Mouse (Mus musculus) C2C12 (cell line): ENCODE data around the gene Snx29. TPM values are rescaled to one million over a fixed set of nuclear protein-coding genes. Genes with fewer than 3 reads are reported as not detected.

Experiments used
- H3K27me3 ChIP-seq: one replicate; pipeline ENCODE4 v1.6.1; 2011; ENCODE audit not compliant: control insufficient read depth, insufficient read depth, insufficient read length
- H3K36me3 ChIP-seq: one replicate; pipeline ENCODE4 v1.6.1; 2011; ENCODE audit not compliant: control insufficient read depth, insufficient read depth
- H3K4me3 ChIP-seq: one replicate; pipeline ENCODE4 v1.5.1; 2011; ENCODE audit warnings: mild to moderate bottlenecking, control low read depth; ENCODE audit not compliant: poor library complexity, insufficient read depth, severe bottlenecking
- H3K79me2 ChIP-seq: one replicate; pipeline ENCODE4 v1.6.1; 2011; ENCODE audit not compliant: control insufficient read depth, insufficient read depth
- H3K79me3 ChIP-seq: one replicate; pipeline ENCODE4 v1.6.1; 2011; ENCODE audit warnings: low read depth, control low read depth
- H3ac ChIP-seq: one replicate; pipeline ENCODE3; 2011; ENCODE audit warnings: low read depth; ENCODE audit not compliant: control insufficient read depth, insufficient read length
- CEBPB ChIP-seq: IDR thresholded peaks from one replicate; pipeline ENCODE4 v1.6.1; 2011; ENCODE audit warnings: low read depth, mild to moderate bottlenecking, control low read depth, moderate library complexity
- CTCF ChIP-seq: IDR thresholded peaks from one replicate; pipeline ENCODE4 v1.5.1; 2011; ENCODE audit not compliant: control insufficient read depth, insufficient read depth, insufficient read length
- FOSL1 ChIP-seq: IDR thresholded peaks from one replicate; pipeline ENCODE4 v1.8.0; 2011; ENCODE audit warnings: mild to moderate bottlenecking, low read length; ENCODE audit not compliant: poor library complexity, insufficient read depth, severe bottlenecking
- MAX ChIP-seq: IDR thresholded peaks from one replicate; pipeline ENCODE4 v1.6.1; 2011; ENCODE audit warnings: mild to moderate bottlenecking, control low read depth
- MYOD1 ChIP-seq: IDR thresholded peaks from one replicate; pipeline ENCODE4 v1.6.1; 2011; ENCODE audit warnings: low read depth; ENCODE audit not compliant: control insufficient read depth, insufficient read length
- MYOG ChIP-seq: IDR thresholded peaks from one replicate; pipeline ENCODE4 v1.6.1; 2011; ENCODE audit not compliant: control insufficient read depth, insufficient read length; ENCODE audit errors: extremely low read depth
- USF1 ChIP-seq: IDR thresholded peaks from one replicate; pipeline ENCODE4 v1.6.1; 2011; ENCODE audit warnings: low read depth, mild to moderate bottlenecking, control low read depth, moderate library complexity
- polyA plus RNA-seq: library from polyadenylated mRNA; unstranded; fragments of >200 nt; fragmentation: generic; extraction: Trizol; gene quantifications from one replicate; pipeline ENCODE4 v1.2.1, GENCODE M21; 2012; ENCODE audit warnings: missing spikeins

The Snx29 gene
- polyA plus RNA-seq, 1 experiment: 0.62 TPM

- no peak overlapping the region for H3ac ChIP-seq
- H3K79me3 ChIP-seq: no peaks in the 10 kb centered on the region
- no peaks in the 10 kb centered on the region for H3K36me3 ChIP-seq
- H3K4me3 ChIP-seq: no peak overlapping the region
- TF ChIP-seq CEBPB: no peak
- no peak for TF ChIP-seq MAX
- no peak for TF ChIP-seq USF1
- TF ChIP-seq MYOD1: no peak
- TF ChIP-seq CTCF: no peak
- no peak for TF ChIP-seq FOSL1
- no peak for TF ChIP-seq MYOG
- H3K79me2 ChIP-seq: no peaks in the 10 kb centered on the region
- no peaks in the 10 kb centered on the region for H3K27me3 ChIP-seq
These were observed 299.0 kb downstream of the Snx29 start for GRCm38 (mm10) chr16:11621664-11622063.

DNA sequence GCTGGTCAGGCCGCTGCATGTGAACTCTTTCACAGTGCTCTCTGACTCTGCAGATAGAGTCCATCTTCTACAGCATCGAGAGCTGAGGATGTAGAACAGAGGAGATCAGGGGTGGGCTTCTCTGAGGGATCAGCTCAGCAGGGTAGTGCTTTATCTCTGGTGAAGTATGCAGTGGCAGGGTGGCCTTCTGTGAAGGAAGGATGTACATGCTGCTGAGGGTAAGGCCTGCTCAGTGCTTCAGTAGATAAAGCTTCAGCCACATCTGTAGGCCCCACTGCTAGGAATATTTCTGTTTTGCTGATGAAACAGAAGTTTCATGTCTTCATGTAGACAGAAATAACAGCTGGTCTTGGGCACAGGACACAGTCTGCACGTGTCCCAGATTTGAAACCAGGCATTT lies 300.3 kb downstream of the Snx29 start:
- no peaks in the 10 kb centered on the region for H3K79me2 ChIP-seq
- H3ac ChIP-seq: no peak overlapping the region
- no peaks in the 10 kb centered on the region for H3K79me3 ChIP-seq
- no peaks in the 10 kb centered on the region for H3K27me3 ChIP-seq
- H3K4me3 ChIP-seq: no peak overlapping the region
- H3K36me3 ChIP-seq: no peaks in the 10 kb centered on the region
- no peak for TF ChIP-seq MYOD1
- TF ChIP-seq USF1: no peak
- TF ChIP-seq MYOG: no peak
- no peak for TF ChIP-seq MAX
- TF ChIP-seq CTCF: no peak
- TF ChIP-seq CEBPB: no peak
- no peak for TF ChIP-seq FOSL1

- Histone ChIP-seq H3K4me3 (no peak overlapping the region), H3ac (no peak overlapping the region), H3K27me3 (no peaks in the 10 kb centered on the region), H3K36me3 (no peaks in the 10 kb centered on the region), H3K79me2 (no peaks in the 10 kb centered on the region), H3K79me3 (no peaks in the 10 kb centered on the region)
- TF ChIP-seq MAX (no peak), MYOG (no peak), MYOD1 (no peak), FOSL1 (no peak), USF1 (no peak), CTCF (no peak), CEBPB (no peak)
These were observed 301.4 kb downstream of the Snx29 start for GRCm38 (mm10) chr16:11624121-11624520.

GRCm38 (mm10) chr16:11626004-11626481 lies 303.3 kb downstream of the Snx29 start:
- Histone ChIP-seq H3K79me3 (no peaks in the 10 kb centered on the region), H3K27me3 (no peaks in the 10 kb centered on the region), H3K79me2 (no peaks in the 10 kb centered on the region), H3ac (no peak overlapping the region), H3K36me3 (no peaks in the 10 kb centered on the region), H3K4me3 (no peak overlapping the region)
- no peak for TF ChIP-seq MYOG
- no peak for TF ChIP-seq CTCF
- no peak for TF ChIP-seq CEBPB
- no peak for TF ChIP-seq USF1
- TF ChIP-seq MYOD1: no peak
- TF ChIP-seq FOSL1: no peak
- TF ChIP-seq MAX: no peak

- H3K79me3 ChIP-seq: no peaks in the 10 kb centered on the region
- no peak overlapping the region for H3ac ChIP-seq
- H3K4me3 ChIP-seq: no peak overlapping the region
- no peaks in the 10 kb centered on the region for H3K79me2 ChIP-seq
- no peak for TF ChIP-seq FOSL1
- TF ChIP-seq USF1: no peak
- no peak for TF ChIP-seq CEBPB
- no peak for TF ChIP-seq MAX
- no peak for TF ChIP-seq MYOD1
- TF ChIP-seq MYOG: no peak
- TF ChIP-seq CTCF: no peak
- no peaks in the 10 kb centered on the region for H3K27me3 ChIP-seq
- H3K36me3 ChIP-seq: no peaks in the 10 kb centered on the region
These were observed 303.9 kb downstream of the Snx29 start for GRCm38 (mm10) chr16:11626616-11627015.

- TF ChIP-seq MYOG (no peak), MYOD1 (no peak), MAX (no peak), FOSL1 (no peak), CTCF (peak; percentile 19), CEBPB (no peak), USF1 (no peak)
- Histone ChIP-seq H3ac (no peak overlapping the region), H3K36me3 (no peaks in the 10 kb centered on the region), H3K79me2 (no peaks in the 10 kb centered on the region), H3K4me3 (no peak overlapping the region), H3K79me3 (no peaks in the 10 kb centered on the region), H3K27me3 (no peaks in the 10 kb centered on the region)
These were observed 305.3 kb downstream of the Snx29 start for GRCm38 (mm10) chr16:11627866-11628638.
